Mouse (Mus musculus) liver, adult 2 months (tissue): Measurements from ENCODE around the gene Dync1h1. TPM values are rescaled to one million over a fixed set of nuclear protein-coding genes. Genes with fewer than 3 reads are reported as not detected.
A peak's percentile ranks its signal among the peaks of the same experiment; 100 is the strongest.

Experiments
- DNase-seq: peaks from one replicate; pipeline ENCODE4 v3.0.0-alpha.2; 2011; ENCODE audit warnings: low read depth, low spot score; ENCODE audit errors: extremely low read depth
- H3K27ac ChIP-seq: fragments of 200-500 bp; replicated peaks from 2 replicates; pipeline ENCODE4 v1.5.1; 2012; ENCODE audit warnings: low read depth, mild to moderate bottlenecking, control low read depth, inconsistent platforms, low read length; ENCODE audit not compliant: insufficient read depth
- H3K27me3 ChIP-seq: fragments of 200-500 bp; 2 replicates; pipeline ENCODE4 v1.6.1; 2012; ENCODE audit warnings: mild to moderate bottlenecking, moderate library complexity, low read length, inconsistent platforms; ENCODE audit not compliant: control insufficient read depth, insufficient read depth
- H3K36me3 ChIP-seq: fragments of 200-500 bp; 2 replicates; pipeline ENCODE4 v1.6.1; 2012; ENCODE audit warnings: low read length, inconsistent platforms; ENCODE audit not compliant: control insufficient read depth, insufficient read depth
- H3K4me1 ChIP-seq: fragments of 200-500 bp; 2 replicates; pipeline ENCODE4 v1.6.1; 2011; ENCODE audit warnings: low read length; ENCODE audit not compliant: control insufficient read depth, insufficient read depth
- H3K4me3 ChIP-seq: fragments of 200-500 bp; 2 replicates; pipeline ENCODE4 v1.5.1; 2011; ENCODE audit warnings: low read depth, mild to moderate bottlenecking, control low read depth, low read length, moderate library complexity; ENCODE audit not compliant: insufficient read depth
- H3K79me2 ChIP-seq: fragments of 200-500 bp; 2 replicates; pipeline ENCODE4 v1.6.1; 2012; ENCODE audit warnings: inconsistent platforms, mild to moderate bottlenecking, low read length, moderate library complexity; ENCODE audit not compliant: control insufficient read depth, insufficient read depth
- H3K9ac ChIP-seq: fragments of 200-500 bp; 2 replicates; pipeline ENCODE4 v1.6.1; 2012; ENCODE audit warnings: low read depth, mild to moderate bottlenecking, control low read depth, inconsistent platforms, low read length
- CTCF ChIP-seq: fragments of 200-500 bp; IDR thresholded peaks from 2 replicates; pipeline ENCODE4 v1.5.1; 2011; ENCODE audit warnings: low read depth, low read length, control low read depth
- POLR2A ChIP-seq: fragments of 200-500 bp; IDR thresholded peaks from 2 replicates; pipeline ENCODE4 v1.6.1; 2011; ENCODE audit warnings: low read length, control low read depth; ENCODE audit not compliant: insufficient read depth; ENCODE audit errors: extremely low read depth
- WGBS: fragments of 180-500 bp; shearing (Covaris S2); methylation state at CpG from one replicate; pipeline ENCODE4 v1.1.7; 2018; 5-methylcytosine and 5-hydroxymethylcytosine counted together
- polyA plus RNA-seq: library from polyadenylated mRNA; depleted of rRNA; stranded (reverse); fragments of >200 nt; gene quantifications from 2 replicates; pipeline ENCODE4 v1.2.3, GENCODE M21; 2012
- total RNA-seq: library from RNA; depleted of rRNA; stranded (reverse); fragments of >200 nt; gene quantifications from 2 replicates; pipeline ENCODE4 v1.2.3, GENCODE M21; 2014

Gene Dync1h1
- total and polyA plus RNA-seq, 2 experiments = 56.5 to 85.8 TPM

GRCm38 (mm10) chr12:110608460-110609152, 7.4 kb downstream of the Dync1h1 start:
- H3K36me3 ChIP-seq = peaks cover 5% of the 10 kb centered on the region; the same call in 1 of the 2 replicates
- 24% methylated on average over 11 of the region's 11 CpGs for WGBS
- no peaks in the 10 kb centered on the region for H3K27me3 ChIP-seq
- H3K9ac ChIP-seq = no peak overlapping the region
- no peak overlapping the region for H3K4me3 ChIP-seq
- peaks cover 43% of the 10 kb centered on the region for H3K79me2 ChIP-seq
- H3K27ac ChIP-seq = no peak overlapping the region
- peak; percentile 49 for DNase-seq
- H3K4me1 ChIP-seq = peaks cover 20% of the 10 kb centered on the region
- TF ChIP-seq CTCF (peak; percentile 44), POLR2A (no peak)

DNA sequence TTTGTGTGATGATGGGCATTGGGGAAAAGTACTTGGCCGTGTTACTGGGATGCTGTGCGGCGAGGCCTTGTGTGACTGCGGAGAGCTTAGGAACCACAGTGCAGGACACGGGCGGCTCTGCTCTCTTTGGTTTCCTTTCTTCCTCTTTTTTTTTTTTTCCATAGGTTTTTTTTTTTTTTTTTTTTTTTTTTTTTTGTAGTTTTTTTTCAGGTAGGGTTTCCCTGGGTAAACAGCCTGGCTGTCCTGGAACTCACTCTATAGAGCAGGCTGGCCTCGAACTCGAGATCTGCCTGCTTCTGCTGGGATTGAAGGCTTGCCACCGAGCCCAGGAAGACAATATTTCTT, 7.9 kb downstream of the Dync1h1 start:
- WGBS = 82% methylated on average over 9 of the region's 9 CpGs

GRCm38 (mm10) chr12:110610713-110611112, 9.5 kb downstream of the Dync1h1 start:
- TF ChIP-seq POLR2A (no peak), CTCF (no peak)
- Histone ChIP-seq H3K4me3 (no peak overlapping the region), H3K4me1 (peaks cover 13% of the 10 kb centered on the region), H3K27me3 (no peaks in the 10 kb centered on the region), H3K27ac (no peak overlapping the region), H3K9ac (no peak overlapping the region), H3K36me3 (peaks cover 21% of the 10 kb centered on the region), H3K79me2 (peaks cover 30% of the 10 kb centered on the region)
- WGBS = 85% methylated on average over 2 of the region's 2 CpGs
- no peak for DNase-seq

More for the DNA sequence above, 7.9 kb downstream of the Dync1h1 start:
- Histone ChIP-seq H3K27ac (no peak overlapping the region), H3K9ac (no peak overlapping the region), H3K36me3 (peaks cover 8% of the 10 kb centered on the region), H3K4me3 (no peak overlapping the region), H3K27me3 (no peaks in the 10 kb centered on the region), H3K4me1 (peaks cover 16% of the 10 kb centered on the region), H3K79me2 (peaks cover 40% of the 10 kb centered on the region)
- no peak for TF ChIP-seq CTCF
- TF ChIP-seq POLR2A = no peak
- no peak for DNase-seq

GRCm38 (mm10) chr12:110630056-110630455, 28.8 kb downstream of the Dync1h1 start:
- TF ChIP-seq CTCF = no peak
- H3K4me1 ChIP-seq = no peaks in the 10 kb centered on the region

DNA sequence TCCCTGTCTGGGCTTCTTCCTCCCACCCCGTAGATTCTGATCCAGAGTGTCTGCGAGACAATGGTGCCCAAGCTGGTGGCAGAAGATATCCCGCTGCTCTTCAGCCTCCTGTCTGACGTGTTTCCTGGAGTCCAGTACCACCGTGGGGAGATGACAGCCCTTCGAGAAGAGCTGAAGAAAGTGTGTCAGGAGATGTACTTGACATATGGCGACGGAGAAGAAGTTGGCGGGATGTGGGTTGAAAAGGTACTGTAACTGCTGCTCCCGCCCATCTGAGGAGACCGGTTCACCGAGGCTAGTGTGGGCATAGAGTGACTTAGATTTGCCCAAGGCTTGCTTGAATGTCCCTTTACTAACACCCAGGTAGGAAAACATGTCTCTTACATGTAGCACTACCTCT, 35.0 kb downstream of the Dync1h1 start:
- 95% methylated on average over 12 of the region's 12 CpGs for WGBS
- no peaks in the 10 kb centered on the region for H3K79me2 ChIP-seq
- no peak overlapping the region for H3K4me3 ChIP-seq
- no peak for TF ChIP-seq CTCF
- TF ChIP-seq POLR2A = no peak
- no peaks in the 10 kb centered on the region for H3K27me3 ChIP-seq
- H3K9ac ChIP-seq = no peak overlapping the region
- peaks cover 56% of the 10 kb centered on the region for H3K36me3 ChIP-seq
- H3K27ac ChIP-seq = no peak overlapping the region
- DNase-seq = no peak
- no peaks in the 10 kb centered on the region for H3K4me1 ChIP-seq

More at GRCm38 (mm10) chr12:110630056-110630455, 28.8 kb downstream of the Dync1h1 start:
- Histone ChIP-seq H3K27me3 (no peaks in the 10 kb centered on the region), H3K27ac (no peak overlapping the region), H3K79me2 (no peaks in the 10 kb centered on the region), H3K36me3 (peaks cover 76% of the 10 kb centered on the region), H3K4me3 (no peak overlapping the region), H3K9ac (no peak overlapping the region)
- DNase-seq = no peak
- 95% methylated on average over 11 of the region's 11 CpGs for WGBS

- no peaks in the 10 kb centered on the region for H3K4me1 ChIP-seq
- no peaks in the 10 kb centered on the region for H3K27me3 ChIP-seq
- no peak overlapping the region for H3K9ac ChIP-seq
- H3K27ac ChIP-seq = no peak overlapping the region
- TF ChIP-seq POLR2A (no peak), CTCF (no peak)
- peaks cover 54% of the 10 kb centered on the region for H3K36me3 ChIP-seq
- no peak overlapping the region for H3K4me3 ChIP-seq
- no peak for DNase-seq
- no peaks in the 10 kb centered on the region for H3K79me2 ChIP-seq
- 95% methylated on average over 13 of the region's 13 CpGs for WGBS
Observed at GRCm38 (mm10) chr12:110637507-110638114, 36.4 kb downstream of the Dync1h1 start.
